Mouse (Mus musculus) testis, postnatal 14 days (tissue): ENCODE measurements around the gene Slc39a3.
"Not testable (repeated sequence)": the region's sequence is repeated elsewhere in the genome, so short reads cannot be mapped to it uniquely, and the experiment has no call there.

Experiments
- DNase-seq: peaks from one replicate; pipeline ENCODE4 v3.0.0; 2021; ENCODE audit warnings: low spot score

Gene Slc39a3

GRCm38 (mm10) chr10:81036988-81037580, at the start of gene Slc39a3:
Gene Slc39a3 (minus strand): TSS chr10:81037426.
- peak; percentile 99 for DNase-seq

GRCm38 (mm10) chr10:81087021-81087420, 49.8 kb upstream of the Slc39a3 start:
- DNase-seq, result no peak

GRCm38 (mm10) chr10:81082168-81082960, 45.1 kb upstream of the Slc39a3 start:
- no peak for DNase-seq

GRCm38 (mm10) chr10:81080008-81080655, 42.9 kb upstream of the Slc39a3 start:
- DNase-seq, result no peak

GRCm38 (mm10) chr10:81077916-81078315, 40.7 kb upstream of the Slc39a3 start:
- DNase-seq, result no peak

GRCm38 (mm10) chr10:81076356-81076755, 39.1 kb upstream of the Slc39a3 start:
- no peak for DNase-seq

- DNase-seq, result no peak
Measured at GRCm38 (mm10) chr10:81075734-81076133, 38.5 kb upstream of the Slc39a3 start.

- DNase-seq, result no peak
Measured at GRCm38 (mm10) chr10:81073464-81073863, 36.2 kb upstream of the Slc39a3 start.

- DNase-seq, result no peak
Measured at GRCm38 (mm10) chr10:81072290-81072689, 35.1 kb upstream of the Slc39a3 start.

- peak; percentile 98 for DNase-seq
Measured at GRCm38 (mm10) chr10:81069836-81070235, 32.6 kb upstream of the Slc39a3 start, which contains the start of gene Thop1. Gene Thop1 (plus strand): TSS chr10:81070035.

GRCm38 (mm10) chr10:81068706-81069105, 31.5 kb upstream of the Slc39a3 start:
- no peak for DNase-seq

GRCm38 (mm10) chr10:81064519-81064918, 27.3 kb upstream of the Slc39a3 start:
- DNase-seq, result not testable (repeated sequence)

- DNase-seq, result no peak
Measured at GRCm38 (mm10) chr10:81062710-81063109, 25.5 kb upstream of the Slc39a3 start.

GRCm38 (mm10) chr10:81059603-81060543, 22.6 kb upstream of the Slc39a3 start, which contains the start of gene Sgta:
Gene Sgta (minus strand): TSS chr10:81060181.
- peak; percentile 99 for DNase-seq

GRCm38 (mm10) chr10:81058896-81059295, 21.7 kb upstream of the Slc39a3 start:
- DNase-seq, result no peak

GRCm38 (mm10) chr10:81057406-81058130, 20.3 kb upstream of the Slc39a3 start:
- no peak for DNase-seq

GRCm38 (mm10) chr10:81055802-81056340, 18.6 kb upstream of the Slc39a3 start:
- not testable (repeated sequence) for DNase-seq

- no peak for DNase-seq
Measured at GRCm38 (mm10) chr10:81055169-81055568, 17.9 kb upstream of the Slc39a3 start.

- no peak for DNase-seq
Measured at GRCm38 (mm10) chr10:81052577-81052976, 15.4 kb upstream of the Slc39a3 start.

GRCm38 (mm10) chr10:81051133-81051532, 13.9 kb upstream of the Slc39a3 start:
- DNase-seq, result no peak

GRCm38 (mm10) chr10:81050645-81051044, 13.4 kb upstream of the Slc39a3 start:
- no peak for DNase-seq
